Mouse (Mus musculus): Measurements from ENCODE around the gene Top2a.

The Top2a gene

DNA sequence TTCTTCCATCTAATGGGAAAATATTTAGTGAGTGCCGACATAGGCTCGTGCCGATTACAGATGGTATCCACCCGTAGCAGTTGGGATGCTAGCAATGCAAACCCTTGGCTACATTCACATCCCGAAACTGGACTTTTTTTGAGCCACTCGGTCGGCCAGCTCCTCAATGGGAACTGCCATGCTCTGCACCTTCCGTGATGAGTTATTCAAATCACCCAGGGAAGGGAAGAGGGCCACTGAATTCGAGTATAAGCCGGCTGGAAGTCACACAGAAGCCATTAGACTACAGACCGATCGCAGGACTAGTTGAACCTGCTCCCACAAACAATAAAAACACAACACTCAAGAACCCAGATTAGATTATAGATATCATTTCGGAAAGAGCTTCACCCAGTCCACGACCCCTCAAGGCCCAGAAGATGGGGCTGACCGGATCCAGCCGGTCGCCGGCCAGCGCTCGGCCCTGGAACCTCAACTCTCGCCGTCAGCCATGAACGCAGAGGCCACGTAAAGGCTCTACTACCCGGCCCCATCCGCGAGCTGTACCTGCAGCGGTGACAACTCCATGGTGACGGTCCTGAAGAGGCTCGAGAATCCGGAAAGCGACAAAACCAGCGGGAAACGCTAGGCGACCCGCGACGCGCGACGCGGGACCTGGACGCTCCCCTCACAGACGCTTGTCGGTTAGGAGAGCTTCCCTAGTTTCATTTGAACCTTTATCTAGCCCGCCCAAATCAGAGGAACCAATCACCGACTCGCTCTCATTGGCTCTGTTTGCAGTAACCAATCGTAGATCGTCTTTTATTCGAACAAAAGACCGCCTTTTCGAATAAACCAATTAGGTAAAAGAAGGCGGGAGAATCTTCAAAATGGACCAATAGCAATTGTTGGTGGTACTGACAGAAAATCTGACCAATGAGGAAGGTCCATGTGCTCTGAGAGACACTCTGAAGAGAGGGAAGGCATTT lies at the start of gene Top2a:
Gene Top2a, minus strand, starts transcription at position 690 of the 968 bp plus-strand sequence.
- peak; percentile 97 for DNase-seq (ENCODE audit: low read depth, low spot score)

DNA sequence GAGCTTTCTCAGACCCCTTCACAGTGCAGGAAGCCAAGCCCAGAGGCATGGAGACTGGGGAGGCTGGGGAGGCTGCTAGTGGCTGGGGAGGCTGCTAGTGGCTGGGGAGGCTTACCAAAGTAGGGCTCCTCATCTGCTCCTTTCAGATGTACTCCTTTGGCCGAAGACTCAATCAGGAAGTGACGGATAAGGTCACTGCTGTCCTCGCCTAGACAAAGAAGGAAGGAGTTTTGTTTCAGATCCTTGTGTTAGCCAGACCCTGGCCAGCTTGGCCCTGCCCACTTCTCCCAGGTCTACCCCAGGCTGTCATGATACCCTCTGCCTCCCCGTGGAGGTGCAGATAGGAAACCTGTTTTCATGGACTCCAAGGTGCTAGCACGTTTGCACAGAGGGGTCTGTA lies 49.8 kb upstream of the Top2a start:
- DNase-seq (ENCODE audit: low read depth, low spot score), result no peak

DNA sequence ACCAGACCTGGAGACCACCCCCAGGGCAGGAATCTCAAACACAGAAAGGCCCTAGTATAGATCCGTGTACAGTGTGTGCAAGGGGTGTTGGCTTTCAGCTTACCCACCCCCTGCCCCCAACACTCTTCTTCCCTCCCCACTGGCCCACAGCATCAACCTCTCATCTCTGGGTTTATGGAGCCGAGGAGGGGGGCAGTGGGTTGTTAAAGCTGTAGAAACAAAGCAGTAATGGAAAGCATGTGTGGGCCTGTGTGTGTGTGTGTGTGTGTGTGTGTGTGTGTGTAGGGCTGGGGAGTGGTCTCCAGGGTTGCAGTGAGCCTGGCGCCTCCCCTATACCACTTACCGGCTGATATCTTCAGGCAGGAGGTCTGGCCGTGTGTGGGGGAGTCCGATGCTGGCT lies 47.9 kb upstream of the Top2a start:
- DNase-seq (ENCODE audit: low read depth, low spot score), result peak; percentile 85

DNA sequence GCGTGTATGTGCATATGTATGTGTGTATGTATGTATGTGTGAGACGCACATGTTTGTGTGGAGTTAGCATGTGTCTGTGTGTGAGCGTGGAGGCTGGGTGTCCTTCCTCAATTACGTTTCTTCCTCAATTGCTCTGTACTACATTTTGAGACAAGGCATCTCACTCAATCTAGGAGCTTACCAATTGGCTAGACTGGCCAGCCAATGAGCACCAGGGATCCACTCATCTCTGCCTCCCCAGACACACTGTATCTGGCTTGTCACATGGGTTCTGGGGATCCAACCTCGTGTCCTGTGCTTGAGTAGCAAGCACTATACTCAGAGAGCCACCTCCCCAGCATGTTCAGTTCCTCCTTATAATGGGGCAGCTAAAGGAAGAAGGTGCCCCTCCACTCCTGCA lies 44.5 kb upstream of the Top2a start:
- no peak for DNase-seq (ENCODE audit: low read depth, low spot score)

DNA sequence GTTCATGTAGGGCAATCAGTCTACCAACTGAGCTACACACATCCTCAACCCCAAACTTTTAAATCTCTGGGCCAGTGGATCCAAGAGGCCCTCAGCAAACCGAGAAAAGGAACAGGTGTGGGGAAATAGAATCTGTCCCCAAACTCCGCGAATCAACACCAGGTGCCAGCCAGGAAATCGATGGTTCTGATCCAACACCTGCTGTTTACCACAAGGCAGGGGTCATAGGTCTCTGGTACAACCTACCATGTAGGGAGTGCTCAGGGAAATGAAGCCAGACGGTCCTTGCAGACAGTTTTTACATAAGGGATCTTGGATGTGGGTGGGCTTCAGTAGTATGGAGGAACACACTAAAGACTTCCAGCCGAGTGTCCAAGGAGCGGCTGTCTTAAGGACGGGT lies 43.6 kb upstream of the Top2a start:
- DNase-seq (ENCODE audit: low read depth, low spot score), result no peak

DNA sequence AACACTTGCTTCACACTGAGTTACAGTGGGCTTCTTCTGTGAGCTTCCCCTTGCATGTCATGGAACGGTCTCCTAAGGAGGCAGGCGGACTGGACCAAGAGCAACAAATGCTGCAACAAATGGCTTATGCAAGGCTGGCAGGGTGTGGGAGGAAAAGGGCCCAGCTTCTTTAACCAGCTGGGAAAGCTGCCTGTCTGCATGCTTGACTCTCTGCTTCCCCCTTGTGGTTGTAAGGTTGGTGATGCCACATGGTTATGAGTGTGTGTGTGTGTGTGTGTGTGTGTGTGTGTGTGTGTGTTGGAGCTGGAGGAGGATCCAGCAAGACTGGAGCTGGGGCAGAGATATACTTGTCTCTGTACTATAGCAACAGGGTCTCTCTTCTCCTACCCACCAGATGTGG lies 42.0 kb upstream of the Top2a start:
- peak; percentile 85 for DNase-seq (ENCODE audit: low read depth, low spot score)

DNA sequence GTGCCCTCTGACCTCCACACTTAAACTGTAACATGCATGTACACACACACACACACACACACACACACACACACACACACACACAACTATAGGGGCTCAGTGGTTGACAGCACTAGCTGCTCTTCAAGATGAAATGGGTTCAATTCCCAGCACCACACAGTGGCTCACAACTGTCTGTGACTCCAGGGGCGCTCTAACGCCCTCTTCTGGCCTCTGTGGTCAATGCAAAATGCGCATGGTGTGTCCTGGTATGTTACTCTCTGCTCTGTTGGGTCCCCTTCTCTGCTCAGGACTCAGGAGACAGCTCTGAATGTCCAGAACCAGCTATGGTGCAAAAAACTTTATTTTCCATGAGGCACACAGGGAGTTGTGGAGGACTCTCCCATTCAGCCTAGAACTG lies 41.4 kb upstream of the Top2a start:
- no peak for DNase-seq (ENCODE audit: low read depth, low spot score)

DNA sequence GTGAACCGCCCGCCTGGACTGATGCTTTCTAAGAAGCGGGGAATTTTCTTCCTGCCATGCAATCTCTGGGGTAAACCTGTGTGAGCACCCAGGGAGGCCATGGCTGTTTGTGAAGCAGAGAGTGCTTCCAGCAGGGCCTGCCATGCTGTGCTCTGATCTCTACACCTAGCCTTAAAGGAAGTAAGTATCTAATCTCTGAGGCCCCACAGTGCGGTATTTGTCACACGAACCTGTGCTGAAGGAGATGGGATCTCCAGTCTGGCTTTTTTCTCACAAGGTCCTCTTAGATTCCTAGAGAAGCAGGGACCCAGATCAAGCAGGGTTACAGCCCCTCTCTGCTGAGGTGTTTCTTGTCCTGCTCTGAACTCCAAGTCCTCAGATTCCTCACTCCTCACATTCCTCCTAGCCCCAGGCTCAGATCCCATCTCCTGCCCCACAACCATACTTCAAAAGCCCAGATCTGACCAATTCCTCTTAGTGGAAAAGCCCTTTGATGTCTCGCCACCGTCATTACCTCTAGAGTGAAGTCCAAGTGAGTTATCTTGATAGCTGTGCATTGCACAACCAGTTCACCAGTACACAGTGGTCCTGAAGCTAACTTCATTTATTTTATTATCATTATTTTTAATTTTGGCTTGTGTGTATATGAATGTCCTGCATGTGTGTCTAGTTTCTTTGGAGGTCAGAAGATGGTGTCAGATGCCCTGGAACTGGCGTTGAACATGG lies 39.6 kb upstream of the Top2a start:
- DNase-seq (ENCODE audit: low read depth, low spot score), result no peak

DNA sequence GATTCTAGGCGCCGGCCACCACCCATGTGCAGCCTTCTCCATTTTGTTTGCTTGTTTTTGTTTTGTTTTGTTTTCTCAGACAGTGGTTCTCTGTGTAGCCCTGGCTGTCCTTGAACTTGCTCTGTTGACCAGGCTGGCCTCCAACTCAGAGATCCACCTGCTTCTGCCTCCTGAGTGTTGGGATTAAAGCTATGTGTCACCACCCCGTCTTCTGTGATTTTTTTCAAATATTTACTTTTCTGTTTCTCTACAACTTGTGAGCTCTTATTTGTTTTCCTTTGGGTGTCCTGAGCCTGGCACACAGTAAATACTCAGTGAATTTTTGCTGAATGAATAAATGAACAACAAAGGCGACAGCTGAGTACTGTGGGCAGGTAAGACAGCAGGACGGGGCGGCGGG lies 38.7 kb upstream of the Top2a start:
- no peak for DNase-seq (ENCODE audit: low read depth, low spot score)

DNA sequence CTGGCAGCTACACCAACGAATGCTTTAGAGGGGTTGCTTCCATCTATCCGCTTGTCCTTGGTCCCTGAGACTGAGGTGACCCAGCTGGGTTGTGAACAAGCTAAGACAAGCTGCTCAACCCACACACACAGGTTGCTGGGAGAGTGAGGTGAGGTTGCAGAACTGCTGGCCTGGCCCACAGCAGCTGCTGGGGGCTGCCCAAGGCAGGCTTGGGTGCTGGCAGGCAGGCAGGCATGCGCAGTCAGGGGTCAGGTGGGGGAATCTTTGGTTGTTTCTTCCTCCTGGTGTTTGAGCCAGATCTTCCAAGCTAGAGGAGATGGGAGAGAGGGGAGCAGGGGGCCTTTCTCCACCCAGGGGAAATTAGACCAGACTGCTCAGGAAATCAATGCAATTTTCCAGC lies 36.4 kb upstream of the Top2a start:
- DNase-seq (ENCODE audit: low read depth, low spot score), result no peak

DNA sequence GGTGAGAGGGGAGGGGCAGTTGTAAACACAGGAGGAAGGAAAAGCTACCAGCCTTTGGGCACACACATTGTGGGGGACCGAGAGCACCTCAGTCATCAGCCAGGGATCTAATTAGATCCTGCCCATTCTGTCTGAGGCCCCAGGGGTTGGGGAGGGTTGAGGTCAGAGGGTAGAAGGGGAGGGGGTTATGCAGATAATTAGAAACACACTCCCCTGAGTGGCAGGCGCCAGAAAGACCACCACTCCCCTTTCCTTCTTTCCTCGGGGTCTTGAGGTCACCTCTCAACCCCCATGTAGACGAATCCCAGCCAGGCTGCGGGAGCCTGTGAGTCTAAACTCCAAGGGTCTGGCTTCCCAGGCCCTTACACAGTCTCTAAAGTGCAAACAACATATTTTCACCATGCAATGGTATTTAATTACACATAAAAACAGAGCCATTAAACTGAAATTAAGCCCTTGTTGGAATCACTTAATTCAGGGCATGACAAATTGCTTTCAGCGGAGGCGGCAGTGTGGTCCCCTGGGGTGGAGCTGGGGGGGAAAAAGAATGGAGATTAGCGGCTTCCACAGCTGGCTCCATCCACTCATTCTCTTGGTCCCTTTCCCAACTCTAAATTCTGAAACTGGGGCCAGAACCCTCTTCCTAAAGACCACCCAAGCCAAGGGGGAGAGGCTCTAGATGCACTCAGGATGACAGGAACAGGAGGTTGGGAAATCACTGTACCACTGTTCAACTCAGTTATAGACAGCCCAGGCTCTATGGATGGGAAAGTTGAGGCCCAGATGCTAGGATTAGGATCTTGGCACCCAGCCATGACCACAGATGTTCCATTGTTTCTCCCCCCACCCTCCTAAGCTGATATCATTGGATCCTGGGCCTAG lies 31.8 kb upstream of the Top2a start:
- peak; percentile 63 for DNase-seq (ENCODE audit: low read depth, low spot score)

DNA sequence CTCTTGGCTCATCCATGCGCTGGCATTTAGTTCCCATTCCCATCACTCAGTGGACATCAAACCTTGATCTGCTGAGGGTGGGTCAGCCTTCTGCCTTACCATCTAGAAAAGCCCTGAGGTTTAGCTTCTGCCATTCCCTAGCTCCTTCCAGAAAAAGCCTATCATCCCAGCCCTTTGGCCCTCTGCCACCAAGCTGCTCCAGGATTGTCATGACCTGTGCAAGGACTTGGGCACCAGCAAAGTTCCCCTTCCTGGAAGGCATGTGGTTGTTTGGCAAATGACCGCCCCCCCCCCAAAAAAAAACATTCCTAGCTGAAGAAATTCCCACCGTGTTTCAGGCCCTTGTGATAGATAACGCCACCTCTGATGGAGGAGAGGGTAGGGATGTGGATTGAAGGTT lies 31.2 kb upstream of the Top2a start:
- DNase-seq (ENCODE audit: low read depth, low spot score), result no peak

DNA sequence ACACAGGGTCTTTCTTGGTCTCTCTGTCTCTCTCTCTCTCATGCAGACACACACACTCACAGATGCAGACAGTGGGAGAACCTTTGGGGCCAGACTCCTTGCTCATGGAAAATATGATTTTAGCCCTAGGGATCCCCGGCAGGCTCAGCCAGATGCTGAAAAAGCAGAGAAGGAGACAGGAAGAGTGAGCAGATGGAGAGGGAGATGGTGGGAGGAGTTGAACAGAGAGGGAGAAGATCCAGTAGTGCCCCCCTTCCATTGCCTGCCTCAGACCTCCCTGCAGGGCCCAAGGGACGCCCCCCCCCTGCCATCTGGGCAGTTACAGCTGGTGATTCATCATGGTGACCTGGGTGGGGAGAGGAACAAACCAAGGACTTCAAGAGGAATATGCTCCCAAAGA lies 23.7 kb upstream of the Top2a start:
- no peak for DNase-seq (ENCODE audit: low read depth, low spot score)

DNA sequence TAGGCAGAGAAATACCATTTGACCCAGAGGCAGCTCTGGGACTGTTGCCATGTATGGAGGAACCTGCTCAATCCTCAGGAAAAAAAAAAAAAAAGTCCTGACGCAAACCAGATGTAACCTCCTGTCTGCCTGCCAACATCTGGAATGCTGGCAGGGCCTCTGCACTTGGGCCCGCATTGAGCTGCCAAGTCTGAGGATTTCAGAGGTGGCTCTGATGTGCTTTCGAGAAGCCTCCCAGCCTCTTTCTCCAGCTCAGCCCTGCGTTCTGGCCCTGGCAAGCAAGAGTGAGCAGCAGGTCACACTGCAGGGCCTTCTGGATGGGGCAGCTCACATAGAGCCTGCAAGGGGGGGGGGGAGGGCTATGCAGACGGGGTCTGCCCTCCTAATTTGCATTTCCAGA lies 23.1 kb upstream of the Top2a start:
- DNase-seq (ENCODE audit: low read depth, low spot score), result peak; percentile 59

DNA sequence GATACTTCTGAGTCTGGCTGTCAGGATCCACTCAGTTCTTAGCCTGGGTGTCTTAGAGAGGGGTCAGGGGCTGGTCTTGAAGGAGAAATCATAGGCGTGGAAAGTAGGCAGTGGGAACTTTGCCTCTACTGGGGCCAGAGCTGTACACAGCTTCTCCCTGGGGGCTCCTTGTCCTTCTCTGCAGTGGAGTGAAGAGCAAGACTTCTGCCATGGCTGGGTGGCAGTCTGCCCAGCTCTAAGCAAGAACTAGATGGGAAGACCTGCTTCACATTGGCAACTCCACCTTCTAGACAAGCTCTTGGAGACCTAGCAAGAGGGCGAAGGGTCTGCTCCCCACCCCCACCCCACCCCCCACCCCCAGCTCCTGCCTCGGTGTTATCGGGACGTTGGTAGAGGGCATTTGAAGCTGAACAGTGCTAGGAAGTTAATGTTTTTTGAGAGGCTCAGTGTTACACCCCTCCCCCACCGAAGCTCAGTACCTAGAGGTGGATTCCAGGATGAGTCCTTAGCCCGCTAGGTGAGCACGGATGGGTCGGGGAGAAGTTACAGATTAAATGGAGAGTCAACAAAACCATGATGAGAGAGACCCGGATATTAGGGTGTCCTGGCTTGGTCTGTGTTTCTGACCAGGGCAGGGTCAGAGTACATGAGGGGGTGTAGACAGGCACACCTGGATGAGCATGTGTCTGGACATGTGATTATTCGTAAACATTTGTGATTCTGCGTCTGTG lies 21.3 kb upstream of the Top2a start:
- DNase-seq (ENCODE audit: low read depth, low spot score), result no peak

DNA sequence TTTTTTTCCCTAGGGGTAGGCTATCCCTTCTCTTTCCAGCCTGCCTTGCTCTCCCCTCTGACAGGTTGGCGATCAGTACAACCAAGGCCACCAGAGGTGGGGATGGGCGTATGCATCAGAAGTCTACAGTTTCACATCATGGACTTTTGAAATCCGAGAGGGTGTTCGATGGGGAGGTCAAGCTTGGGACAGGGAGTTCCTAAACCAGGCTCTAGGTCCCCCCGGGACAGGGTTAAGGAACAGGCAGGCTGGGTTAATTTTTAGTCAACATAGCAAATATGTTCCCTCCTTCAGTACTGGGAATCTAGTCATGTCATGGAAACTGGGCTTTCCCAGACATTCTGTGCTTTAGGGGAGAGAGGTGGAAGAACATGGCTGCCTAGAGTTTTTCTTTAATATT lies 20.3 kb upstream of the Top2a start:
- DNase-seq (ENCODE audit: low read depth, low spot score), result no peak

DNA sequence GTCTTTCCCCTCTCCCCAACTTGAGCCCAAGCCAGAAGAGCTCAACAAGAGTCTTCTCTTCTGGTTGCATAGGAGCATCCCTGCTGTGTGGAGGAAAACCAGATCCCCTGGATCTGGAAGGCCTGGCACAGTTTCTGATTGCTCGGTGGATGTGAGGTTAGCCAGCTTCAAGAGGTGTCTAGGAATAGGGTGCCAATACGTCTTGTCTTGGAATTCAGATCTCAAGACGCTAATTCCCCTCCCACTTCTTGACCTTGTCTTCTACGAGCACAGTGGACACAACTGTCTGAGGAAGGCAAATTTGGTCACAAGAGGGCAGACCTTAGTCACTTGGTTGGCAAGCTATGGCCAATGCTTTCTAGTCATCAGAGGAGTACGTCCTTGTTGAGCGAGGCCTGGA lies 19.6 kb upstream of the Top2a start:
- no peak for DNase-seq (ENCODE audit: low read depth, low spot score)

DNA sequence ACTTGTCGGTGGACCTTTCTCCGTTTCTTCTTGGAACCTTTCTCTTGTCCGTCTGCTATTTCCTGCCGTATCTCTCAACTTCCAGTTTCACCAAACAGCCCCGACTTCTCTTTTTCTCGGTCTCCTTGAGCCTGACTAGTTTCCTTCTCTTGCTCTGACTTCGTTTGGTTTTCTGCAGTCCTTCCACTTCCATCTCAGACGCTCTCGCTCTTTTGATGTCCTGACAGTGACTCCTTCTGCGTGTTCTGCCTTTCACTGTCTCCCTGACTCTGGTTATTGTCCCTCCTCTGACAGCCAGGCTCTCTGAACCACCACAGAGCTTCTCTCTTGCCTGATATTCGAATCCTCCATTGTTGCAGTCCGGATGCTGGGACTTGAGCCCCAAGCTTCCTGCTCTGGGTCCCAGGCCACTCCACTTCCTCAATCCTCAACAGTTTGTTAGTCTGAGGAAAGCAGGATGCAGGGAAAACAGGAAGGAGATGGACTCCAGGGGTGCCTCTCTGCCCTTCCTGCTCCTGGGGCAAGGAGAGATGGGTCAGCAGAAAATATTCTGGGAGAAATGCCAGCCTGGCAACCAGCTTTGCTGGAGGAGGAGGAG lies 18.9 kb upstream of the Top2a start:
- no peak for DNase-seq (ENCODE audit: low read depth, low spot score)

DNA sequence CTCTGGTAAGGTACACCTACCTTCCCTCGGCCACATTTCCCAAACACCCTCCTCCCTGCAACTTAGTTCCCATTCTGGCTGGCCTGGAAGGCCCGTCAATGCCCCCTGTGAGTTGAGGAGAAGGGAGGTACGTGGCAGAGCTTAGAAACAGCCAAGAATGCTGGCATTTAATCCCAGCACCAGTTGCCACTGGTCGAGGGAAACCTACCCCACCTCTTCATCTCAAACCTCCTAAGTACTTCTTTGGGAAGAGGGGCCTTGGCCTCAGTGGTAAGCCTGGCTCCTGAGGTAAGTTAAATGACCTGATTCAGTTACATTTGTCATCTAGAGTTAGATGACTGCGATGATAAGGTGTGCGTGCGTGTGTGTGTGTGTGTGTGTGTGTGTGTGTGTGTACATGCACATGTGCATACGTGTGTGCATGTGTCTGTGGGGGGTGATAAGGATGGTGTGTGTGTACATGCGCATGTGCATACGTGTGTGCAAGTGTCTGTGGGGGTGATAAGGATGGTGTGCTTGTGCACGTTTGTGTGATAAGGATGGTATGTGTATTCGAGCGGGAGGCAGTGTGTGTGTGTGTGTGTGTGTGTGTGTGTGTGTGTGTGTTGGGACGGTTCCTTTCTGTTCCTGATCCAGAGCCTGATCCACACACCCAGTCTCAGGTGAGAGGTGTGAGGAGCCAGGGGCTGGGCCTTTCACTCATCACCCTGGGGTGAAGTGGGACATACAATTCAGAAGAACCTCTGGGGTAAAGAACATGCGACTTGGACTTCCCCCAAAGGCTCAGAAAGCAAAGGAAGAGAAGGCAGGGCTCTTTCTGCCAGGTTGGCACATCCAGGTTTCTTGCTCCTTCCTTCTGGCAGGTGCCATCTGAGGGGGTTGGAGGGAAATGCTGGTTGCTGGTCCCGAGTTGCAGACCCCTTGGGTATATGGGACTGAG lies 18.1 kb upstream of the Top2a start:
- no peak for DNase-seq (ENCODE audit: low read depth, low spot score)

Measured in mesoderm, embryonic 11.5 days (tissue).